Mouse (Mus musculus) MEL (cell line): ENCODE data around the gene Tubgcp6. TPM values are rescaled to one million over a fixed set of nuclear protein-coding genes. Genes with fewer than 3 reads are reported as not detected.

ENCODE experiments used
- DNase-seq: peaks from one replicate; pipeline ENCODE4 v3.0.0; 2011; ENCODE audit warnings: low read depth, low spot score
- H3K27ac ChIP-seq: 2 replicates; pipeline ENCODE4 v1.5.1; 2012; ENCODE audit warnings: low read depth, mild to moderate bottlenecking, control low read depth, low read length, moderate library complexity; ENCODE audit not compliant: control insufficient read depth
- H3K27me3 ChIP-seq, 2 experiments: fragments of 150-350 bp in 1 of 2; sonication (generic) in 1 of 2; 2 replicates each; pipeline ENCODE4 v1.6.1; 2012; ENCODE audit warnings: low read length in 2 of 2, mild to moderate bottlenecking in 2 of 2, improper control_type of control experiment in 1 of 2, moderate library complexity in 1 of 2; ENCODE audit not compliant: insufficient read depth in 2 of 2, control insufficient read depth in 1 of 2
- H3K36me3 ChIP-seq, 2 experiments: 2 replicates each; pipeline ENCODE4 v1.6.1; 2012 to 2014; ENCODE audit warnings: low read length in 2 of 2, improper control_type of control experiment in 1 of 2, inconsistent platforms in 1 of 2, mild to moderate bottlenecking in 1 of 2; ENCODE audit not compliant: insufficient read depth in 2 of 2, control insufficient read depth in 1 of 2
- H3K4me1 ChIP-seq, 2 experiments: fragments of 150-350 bp in 1 of 2; sonication (generic) in 1 of 2; 2 replicates each; pipeline ENCODE4 v1.6.1; 2012; ENCODE audit warnings: low read length in 2 of 2, improper control_type of control experiment in 1 of 2, mild to moderate bottlenecking in 1 of 2; ENCODE audit not compliant: insufficient read depth in 2 of 2, control insufficient read depth in 1 of 2
- H3K4me3 ChIP-seq, 2 experiments: fragments of 150-350 bp in 1 of 2; sonication (generic) in 1 of 2; 2 replicates each; pipeline ENCODE4 v1.5.1; 2012; ENCODE audit warnings: low read depth in 2 of 2, low read length in 2 of 2, mild to moderate bottlenecking in 2 of 2, moderate library complexity in 2 of 2, control low read depth in 1 of 2, improper control_type of control experiment in 1 of 2; ENCODE audit not compliant: control insufficient read depth in 1 of 2, insufficient read depth in 1 of 2
- H3K79me2 ChIP-seq: 2 replicates; pipeline ENCODE4 v1.6.1; 2012; ENCODE audit warnings: mild to moderate bottlenecking, low read length, moderate library complexity; ENCODE audit not compliant: control insufficient read depth, poor library complexity, insufficient read depth
- H3K9ac ChIP-seq: 2 replicates; pipeline ENCODE4 v1.6.1; 2012; ENCODE audit warnings: low read depth, mild to moderate bottlenecking, control low read depth, low read length, moderate library complexity; ENCODE audit not compliant: control insufficient read depth, poor library complexity, severe bottlenecking
- H3K9me3 ChIP-seq: fragments of 150-350 bp; sonication (generic); replicated peaks from 2 replicates; pipeline ENCODE4 v1.6.1; 2012; ENCODE audit warnings: mild to moderate bottlenecking, low read length, improper control_type of control experiment, moderate library complexity; ENCODE audit not compliant: insufficient read depth
- BHLHE40 ChIP-seq: IDR thresholded peaks from 2 replicates; pipeline ENCODE4 v1.6.1; 2012; ENCODE audit warnings: low read depth, mild to moderate bottlenecking, inconsistent platforms, low read length, improper control_type of control experiment, borderline replicate concordance
- CTCF ChIP-seq, 3 experiments: IDR thresholded peaks in 2 of 3; conservative IDR thresholded peaks in 1 of 3; 2 replicates each; pipeline ENCODE4 v1.5.1; 2011 to 2012; ENCODE audit warnings: low read length in 3 of 3, low read depth in 2 of 3, mild to moderate bottlenecking in 2 of 3, improper control_type of control experiment in 1 of 3, inconsistent platforms in 1 of 3, mixed read lengths in 1 of 3, moderate library complexity in 1 of 3; ENCODE audit not compliant: control insufficient read depth in 1 of 3, insufficient read depth in 1 of 3, poor library complexity in 1 of 3, severe bottlenecking in 1 of 3
- E2F4 ChIP-seq: IDR thresholded peaks from 2 replicates; pipeline ENCODE4 v1.6.1; 2011; ENCODE audit warnings: low read depth, low read length, improper control_type of control experiment, borderline replicate concordance
- ELF1 ChIP-seq: IDR thresholded peaks from 2 replicates; pipeline ENCODE4 v1.6.1; 2014; ENCODE audit warnings: low read depth, mild to moderate bottlenecking, inconsistent platforms, low read length, improper control_type of control experiment, moderate library complexity
- GABPA ChIP-seq: IDR thresholded peaks from 2 replicates; pipeline ENCODE4 v1.6.1; 2012; ENCODE audit warnings: low read depth, mild to moderate bottlenecking, inconsistent platforms, low read length, improper control_type of control experiment, moderate library complexity
- GATA1 ChIP-seq: IDR thresholded peaks from 2 replicates; pipeline ENCODE4 v1.6.1; 2011; ENCODE audit warnings: low read depth, low read length, improper control_type of control experiment
- HCFC1 ChIP-seq: IDR thresholded peaks from 2 replicates; pipeline ENCODE4 v1.6.1; 2012; ENCODE audit warnings: low read depth, mild to moderate bottlenecking, inconsistent platforms, low read length, improper control_type of control experiment, moderate library complexity
- MAFK ChIP-seq: IDR thresholded peaks from 2 replicates; pipeline ENCODE4 v1.6.1; 2011; ENCODE audit warnings: low read depth, mild to moderate bottlenecking, low read length, improper control_type of control experiment, borderline replicate concordance
- MAZ ChIP-seq: IDR thresholded peaks from 2 replicates; pipeline ENCODE4 v1.6.1; 2012; ENCODE audit warnings: low read depth, mild to moderate bottlenecking, inconsistent platforms, low read length, improper control_type of control experiment
- MEF2A ChIP-seq: IDR thresholded peaks from 2 replicates; pipeline ENCODE4 v1.6.1; 2014; ENCODE audit warnings: low read depth, mild to moderate bottlenecking, inconsistent platforms, low read length, improper control_type of control experiment; ENCODE audit not compliant: poor library complexity, insufficient replicate concordance, severe bottlenecking; ENCODE audit errors: extremely low read depth
- MXI1 ChIP-seq: IDR thresholded peaks from 2 replicates; pipeline ENCODE4 v1.6.1; 2011; ENCODE audit warnings: mild to moderate bottlenecking, low read depth, low read length, improper control_type of control experiment
- MYC ChIP-seq: IDR thresholded peaks from 2 replicates; pipeline ENCODE4 v1.6.1; 2011; ENCODE audit warnings: low read depth, mild to moderate bottlenecking, low read length, improper control_type of control experiment, moderate library complexity
- NELFE ChIP-seq: IDR thresholded peaks from 2 replicates; pipeline ENCODE4 v1.6.1; 2011; ENCODE audit warnings: low read depth, low read length, improper control_type of control experiment
- NRF1 ChIP-seq: IDR thresholded peaks from 2 replicates; pipeline ENCODE4 v1.6.1; 2014; ENCODE audit warnings: low read depth, mild to moderate bottlenecking, inconsistent platforms, low read length, improper control_type of control experiment, moderate library complexity; ENCODE audit not compliant: poor library complexity, insufficient read depth, severe bottlenecking
- POLR2AphosphoS5 ChIP-seq: IDR thresholded peaks from 2 replicates; pipeline ENCODE4 v1.6.1; 2012; ENCODE audit warnings: low read depth, borderline replicate concordance, mild to moderate bottlenecking, inconsistent platforms, low read length, moderate library complexity, mixed read lengths
- RAD21 ChIP-seq: IDR thresholded peaks from 2 replicates; pipeline ENCODE4 v1.6.1; 2011; ENCODE audit warnings: mild to moderate bottlenecking, low read depth, low read length, improper control_type of control experiment
- RCOR1 ChIP-seq: IDR thresholded peaks from 2 replicates; pipeline ENCODE4 v1.6.1; 2012; ENCODE audit warnings: low read depth, mild to moderate bottlenecking, inconsistent platforms, low read length, improper control_type of control experiment
- TCF12 ChIP-seq: IDR thresholded peaks from 2 replicates; pipeline ENCODE4 v1.6.1; 2014; ENCODE audit warnings: low read depth, mild to moderate bottlenecking, inconsistent platforms, low read length, improper control_type of control experiment, moderate library complexity
- UBTF ChIP-seq: IDR thresholded peaks from 2 replicates; pipeline ENCODE4 v1.6.1; 2012; ENCODE audit warnings: low read depth, mild to moderate bottlenecking, inconsistent platforms, low read length, improper control_type of control experiment, moderate library complexity, borderline replicate concordance; ENCODE audit not compliant: insufficient read depth
- USF1 ChIP-seq: IDR thresholded peaks from 2 replicates; pipeline ENCODE4 v1.6.1; 2014; ENCODE audit warnings: low read depth, mild to moderate bottlenecking, inconsistent platforms, low read length, improper control_type of control experiment, moderate library complexity
- USF2 ChIP-seq, 2 experiments: IDR thresholded peaks; 2 replicates each; pipeline ENCODE4 v1.6.1; 2011 to 2012; ENCODE audit warnings: improper control_type of control experiment in 2 of 2, low read length in 2 of 2, borderline replicate concordance in 1 of 2, inconsistent platforms in 1 of 2, low read depth in 1 of 2, mild to moderate bottlenecking in 1 of 2; ENCODE audit not compliant: insufficient read depth in 1 of 2
- ZC3H11A ChIP-seq: IDR thresholded peaks from 2 replicates; pipeline ENCODE4 v1.6.1; 2012; ENCODE audit warnings: low read depth, mild to moderate bottlenecking, inconsistent platforms, low read length, improper control_type of control experiment
- ZMIZ1 ChIP-seq: IDR thresholded peaks from 2 replicates; pipeline ENCODE4 v1.6.1; 2012; ENCODE audit warnings: low read depth, mild to moderate bottlenecking, inconsistent platforms, low read length, improper control_type of control experiment, moderate library complexity
- polyA plus RNA-seq, 2 experiments: library from polyadenylated mRNA; stranded (reverse) in 1 of 2; unstranded in 1 of 2; fragments of >175 nt in 1 of 2; fragments of >200 nt in 1 of 2; gene quantifications; 2 replicates each; pipeline versions ENCODE4 v1.2.1 to v1.2.4; 2012; ENCODE audit warnings: low replicate concordance in 2 of 2, low read depth in 1 of 2; ENCODE audit not compliant: insufficient read length in 2 of 2, insufficient read depth in 1 of 2, missing spikeins in 1 of 2
- total RNA-seq: library from RNA; depleted of rRNA; stranded (reverse); fragments of 300-350 nt; gene quantifications from 2 replicates; pipeline ENCODE4 v1.2.3, GENCODE M21; 2012

Gene Tubgcp6
- total and polyA plus RNA-seq, 3 experiments, result 17.5 to 25.3 TPM; not detected in 1

DNA sequence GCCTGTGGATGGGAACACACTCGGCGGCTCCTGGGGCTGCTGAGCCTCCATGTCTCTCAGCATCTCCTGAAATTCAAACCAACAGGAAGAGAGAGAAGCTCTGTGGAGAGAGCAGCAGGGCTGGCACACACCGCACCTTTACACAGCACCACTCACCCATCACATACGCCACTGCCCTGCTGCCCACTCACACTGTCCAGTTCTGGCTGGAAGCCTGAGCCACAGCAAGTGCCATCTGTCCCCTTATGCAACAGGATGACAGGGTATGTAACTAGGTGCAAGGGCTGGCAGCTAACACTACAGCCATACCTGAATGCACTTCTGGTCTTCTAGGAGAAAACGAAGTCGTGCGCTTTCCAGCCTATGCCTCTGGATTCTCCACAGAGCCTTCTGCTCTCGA lies 18.5 kb downstream of the Tubgcp6 start (continued):
- TF ChIP-seq POLR2AphosphoS5, result no peak

DNA sequence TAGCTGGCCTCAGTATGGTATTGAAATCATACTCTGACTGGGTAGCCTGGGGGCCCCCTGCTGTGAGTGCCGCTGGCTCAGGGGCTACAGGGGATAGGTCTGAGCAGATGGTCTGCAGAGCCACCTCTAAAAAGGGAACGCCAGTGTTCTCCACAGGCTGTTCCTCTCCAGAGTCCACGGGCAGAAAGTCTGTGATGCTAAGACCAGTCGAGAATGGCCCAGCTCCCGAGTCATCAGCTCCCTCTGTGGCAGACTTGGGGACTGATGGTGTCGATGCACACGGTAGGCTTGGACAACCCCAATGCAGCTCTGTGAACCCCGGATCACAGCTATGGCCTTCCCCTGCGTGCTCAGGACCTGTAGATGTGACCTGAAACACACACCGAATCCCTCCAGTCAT lies 19.0 kb downstream of the Tubgcp6 start:
- no peak overlapping the region for H3K9ac ChIP-seq
- H3K4me1 ChIP-seq, result no peaks in the 10 kb centered on the region
- H3K9me3 ChIP-seq, result no peaks in the 10 kb centered on the region

DNA sequence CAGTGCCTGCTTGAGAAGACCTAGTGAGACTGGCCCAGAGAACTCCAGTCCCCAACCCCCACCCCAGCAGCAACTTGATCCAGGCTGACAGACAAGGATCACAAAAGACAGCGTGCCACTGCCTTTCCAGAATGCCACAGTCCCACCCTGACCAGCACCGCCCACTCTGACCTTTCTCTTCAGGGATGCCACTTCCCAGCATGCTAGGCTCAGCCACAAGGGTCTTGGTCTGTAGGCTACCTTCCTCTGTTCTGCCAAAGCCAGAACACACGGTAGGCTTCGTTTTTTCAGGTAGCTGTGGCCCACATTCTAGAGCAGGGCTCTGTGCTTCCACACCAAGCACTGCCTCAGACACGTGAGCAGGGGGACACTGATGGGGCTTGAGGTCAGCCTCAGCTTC lies 20.3 kb downstream of the Tubgcp6 start:
- Histone ChIP-seq H3K79me2 (no peaks in the 10 kb centered on the region), H3K9ac (no peak overlapping the region), H3K4me3 (no peak overlapping the region), H3K27ac (no peak overlapping the region), H3K9me3 (no peaks in the 10 kb centered on the region), H3K36me3 (peaks cover 0 to 2% of the 10 kb centered on the region in 2 experiments; a peak in 1 of 4 replicates), H3K4me1 (no peaks in the 10 kb centered on the region), H3K27me3 (no peaks in the 10 kb centered on the region)
- DNase-seq, result no peak
- no peak for TF ChIP-seq TCF12
- no peak for TF ChIP-seq MAZ
- TF ChIP-seq E2F4, result no peak
- TF ChIP-seq NRF1, result no peak
- no peak for TF ChIP-seq USF2 (IDR thresholded peaks at IDR 0.05; ENCODE audit: borderline replicate concordance in 1 of 2, insufficient read depth in 1 of 2, low read depth in 1 of 2, low read length in 2 of 2)

More for the DNA sequence above, 19.0 kb downstream of the Tubgcp6 start:
- H3K27ac ChIP-seq, result no peak overlapping the region
- DNase-seq, result no peak
- H3K4me3 ChIP-seq, result no peak overlapping the region
- no peaks in the 10 kb centered on the region for H3K79me2 ChIP-seq
- TF ChIP-seq MAZ (no peak), MYC (no peak), ZC3H11A (no peak), ZMIZ1 (no peak), RCOR1 (no peak), GATA1 (no peak), HCFC1 (no peak), USF2 (IDR thresholded peaks at IDR 0.05; ENCODE audit: borderline replicate concordance in 1 of 2, insufficient read depth in 1 of 2, low read depth in 1 of 2, low read length in 2 of 2) (no peak), ELF1 (no peak), UBTF (no peak), MAFK (no peak), GABPA (no peak), BHLHE40 (no peak), CTCF (IDR thresholded peaks at IDR 0.05 in 2 of 3, conservative IDR thresholded peaks at IDR 0.05 in 1 of 3; ENCODE audit: control insufficient read depth in 1 of 3, insufficient read depth in 1 of 3, low read depth in 2 of 3, low read length in 3 of 3, poor library complexity in 1 of 3, severe bottlenecking in 1 of 3) (no peak), USF1 (no peak), NELFE (no peak), MEF2A (no peak), MXI1 (no peak), RAD21 (no peak)
- no peaks in the 10 kb centered on the region for H3K27me3 ChIP-seq
- H3K36me3 ChIP-seq, result peaks cover 0 to 4% of the 10 kb centered on the region in 2 experiments; a peak in 2 of 4 replicates
